Mouse (Mus musculus) ES-E14 (cell line): ENCODE data around the gene Cdc123.
"Not testable (repeated sequence)": the region's sequence is repeated elsewhere in the genome, so short reads cannot be mapped to it uniquely, and the experiment has no call there.

ENCODE experiments used
- CHD2 ChIP-seq: IDR thresholded peaks from 2 replicates; pipeline ENCODE4 v1.6.1; 2014; ENCODE audit warnings: mild to moderate bottlenecking, low read depth, low read length, inconsistent platforms
- HCFC1 ChIP-seq: IDR thresholded peaks from 2 replicates; pipeline ENCODE4 v1.6.1; 2012; ENCODE audit warnings: low read length, inconsistent platforms, borderline replicate concordance; ENCODE audit not compliant: insufficient read depth
- MAFK ChIP-seq: IDR thresholded peaks from 2 replicates; pipeline ENCODE4 v1.6.1; 2014; ENCODE audit warnings: mild to moderate bottlenecking, low read depth, low read length, inconsistent platforms; ENCODE audit not compliant: insufficient read depth

GRCm38 (mm10) chr2:5806201-5806600 lies 38.8 kb downstream of the Cdc123 start:
- not testable (repeated sequence) for TF ChIP-seq CHD2, MAFK, HCFC1
